Mouse (Mus musculus): Measurements from ENCODE around the gene Podn. TPM values are rescaled to one million over a fixed set of nuclear protein-coding genes. Genes with fewer than 3 reads are reported as not detected.

Gene Podn
- polyA plus RNA-seq, 1 experiment from 2014 or later = 0.68 TPM

DNA sequence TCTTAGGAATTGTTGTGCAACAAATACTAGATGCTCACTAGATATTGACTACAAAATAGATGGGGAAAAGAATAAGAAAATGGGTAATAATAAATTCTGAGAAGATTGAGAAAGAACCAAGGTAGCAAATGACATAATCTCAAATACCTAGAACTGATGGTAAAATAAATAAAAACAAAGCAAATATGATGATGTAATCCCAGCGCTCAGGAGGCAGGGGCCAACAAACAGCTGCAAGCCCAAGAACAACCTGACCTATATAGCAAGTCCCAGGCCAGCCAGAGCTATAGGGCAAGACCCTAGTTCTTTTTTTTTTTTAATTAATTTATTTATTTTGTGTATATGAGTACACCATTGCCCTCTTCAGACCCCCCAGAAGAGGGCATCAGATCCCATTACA lies 27.9 kb upstream of the Podn start:
- no peaks in the 10 kb centered on the region for H3K4me1 ChIP-seq (replicated peaks; ENCODE audit: control insufficient read depth, insufficient read depth, low read length)
- WGBS = 100% methylated on average over 1 of the region's 1 CpGs
- no peak for DNase-seq (ENCODE audit: low spot score)

DNA sequence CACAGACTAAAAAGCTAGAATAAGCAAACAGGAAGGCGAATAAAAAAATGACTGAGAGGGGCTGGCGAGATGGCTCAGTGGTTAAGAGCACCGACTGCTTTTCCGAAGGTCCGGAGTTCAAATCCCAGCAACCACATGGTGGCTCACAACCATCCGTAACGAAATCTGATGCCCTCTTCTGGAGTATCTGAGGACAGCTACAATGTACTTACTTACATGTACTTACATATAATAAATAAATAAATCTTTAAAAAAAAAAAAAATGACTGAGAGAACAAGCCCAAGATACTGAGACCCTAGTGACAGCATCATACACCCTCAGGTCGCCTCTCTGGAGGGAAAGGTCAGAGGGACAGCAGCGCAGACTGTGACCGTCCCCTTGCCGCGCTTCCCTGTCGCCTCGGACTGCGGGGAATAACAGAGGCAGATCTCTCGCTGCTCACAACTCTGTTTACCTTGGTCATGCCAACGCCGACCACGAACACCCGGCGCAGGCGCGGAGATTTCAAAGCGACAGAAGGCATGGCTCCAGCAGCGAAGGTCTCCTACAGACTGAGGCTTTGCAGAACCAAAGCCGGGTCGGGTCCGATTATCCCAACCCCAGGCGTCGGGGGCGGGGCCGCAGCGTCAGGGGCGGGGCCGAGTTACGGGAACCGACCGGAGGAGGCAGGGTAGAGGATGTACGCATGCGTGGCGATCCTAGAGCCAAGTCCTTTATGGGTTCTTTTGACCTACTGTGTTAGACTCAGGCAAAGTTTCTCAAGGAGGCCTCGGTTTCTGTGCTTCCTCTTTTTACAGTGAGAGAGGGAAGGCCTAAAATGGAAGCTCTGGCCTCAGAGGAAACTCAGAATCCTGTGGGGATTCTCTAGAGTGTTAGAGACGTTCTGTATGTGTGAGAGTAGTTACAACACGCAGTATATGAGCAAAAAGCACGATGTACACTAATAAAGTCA lies 22.0 kb upstream of the Podn start:
- H3K4me2 ChIP-seq (replicated peaks) = peak overlapping the region; percentile 62
- peak overlapping the region; percentile 64; the same call in 1 of the 2 replicates for H3K27ac ChIP-seq
- no peaks in the 10 kb centered on the region for H3K9me3 ChIP-seq (ENCODE audit: control insufficient read depth, low read length)
- peak; percentile 94 for ATAC-seq (ENCODE audit: low FRiP score)
- H3K27me3 ChIP-seq (ENCODE audit: control insufficient read depth, insufficient read depth, low read length) = no peaks in the 10 kb centered on the region
- H3K9ac ChIP-seq = peak overlapping the region; percentile 69
- peak overlapping the region; percentile 65 for H3K4me3 ChIP-seq (replicated peaks; ENCODE audit: low read length)
- no peaks in the 10 kb centered on the region for H3K36me3 ChIP-seq (replicated peaks; ENCODE audit: control insufficient read depth, insufficient read depth)
- DNase-seq (ENCODE audit: low spot score) = peak; percentile 86
- no peaks in the 10 kb centered on the region for H3K4me1 ChIP-seq (replicated peaks; ENCODE audit: control insufficient read depth, insufficient read depth, low read length)
- 12% methylated on average over 43 of the region's 45 CpGs for WGBS

More for the DNA sequence above, 27.9 kb upstream of the Podn start:
- Histone ChIP-seq H3K9ac (no peak overlapping the region), H3K27me3 (ENCODE audit: control insufficient read depth, insufficient read depth, low read length) (no peaks in the 10 kb centered on the region), H3K27ac (no peak overlapping the region), H3K9me3 (ENCODE audit: control insufficient read depth, low read length) (no peaks in the 10 kb centered on the region), H3K36me3 (replicated peaks; ENCODE audit: control insufficient read depth, insufficient read depth) (no peaks in the 10 kb centered on the region), H3K4me2 (replicated peaks) (no peak overlapping the region), H3K4me3 (replicated peaks; ENCODE audit: low read length) (no peak overlapping the region)
- ATAC-seq (ENCODE audit: low FRiP score) = no peak

DNA sequence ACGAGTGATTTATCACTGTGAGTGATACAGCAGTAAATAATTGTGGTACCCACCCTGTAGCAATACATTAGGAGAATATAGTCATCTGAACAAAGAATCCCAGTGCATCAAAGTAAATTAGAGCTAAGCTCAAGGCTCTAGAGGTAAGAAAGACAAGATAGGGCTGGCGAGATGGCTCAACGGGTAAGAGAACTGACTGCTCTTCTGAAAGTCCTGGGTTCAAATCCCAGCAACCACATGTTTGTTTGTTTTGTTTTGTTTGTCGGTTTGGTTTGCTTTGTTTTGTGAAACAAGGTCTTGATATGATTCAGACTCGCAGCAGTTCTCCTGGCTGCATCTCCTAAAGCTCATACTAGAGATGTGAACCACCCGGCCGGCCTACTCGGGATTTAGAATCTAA lies 21.2 kb upstream of the Podn start:
- Histone ChIP-seq H3K4me1 (replicated peaks; ENCODE audit: control insufficient read depth, insufficient read depth, low read length) (no peaks in the 10 kb centered on the region), H3K4me3 (replicated peaks; ENCODE audit: low read length) (no peak overlapping the region), H3K9me3 (ENCODE audit: control insufficient read depth, low read length) (no peaks in the 10 kb centered on the region), H3K36me3 (replicated peaks; ENCODE audit: control insufficient read depth, insufficient read depth) (no peaks in the 10 kb centered on the region), H3K27me3 (ENCODE audit: control insufficient read depth, insufficient read depth, low read length) (no peaks in the 10 kb centered on the region), H3K4me2 (replicated peaks) (0 out of 2 replicates have a peak overlapping the region, but pooled peaks have one; percentile 62), H3K9ac (no peak overlapping the region), H3K27ac (no peak overlapping the region)
- no peak for DNase-seq (ENCODE audit: low spot score)
- no peak for ATAC-seq (ENCODE audit: low FRiP score)
- 95% methylated on average over 8 of the region's 8 CpGs for WGBS

DNA sequence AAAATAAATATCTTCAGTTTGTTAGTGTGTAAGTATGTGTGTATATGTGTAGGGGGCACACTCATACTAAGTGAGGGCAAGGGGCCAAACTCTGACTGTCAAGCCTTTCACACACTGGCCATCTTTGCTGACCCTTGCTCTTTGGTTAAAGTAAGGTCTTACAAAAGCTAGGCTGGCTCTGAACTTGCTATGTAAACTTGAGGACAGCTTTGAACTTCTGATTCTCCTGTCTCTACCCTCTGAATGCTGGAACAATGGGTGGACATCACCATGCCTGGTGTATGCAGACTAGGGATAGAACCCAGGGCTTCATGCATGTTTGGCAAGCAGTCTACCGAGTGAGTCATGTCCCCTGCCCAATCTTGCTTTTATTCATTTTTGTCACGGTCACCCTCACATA lies 20.2 kb upstream of the Podn start:
- no peak overlapping the region for H3K4me3 ChIP-seq (replicated peaks; ENCODE audit: low read length)
- H3K9me3 ChIP-seq (ENCODE audit: control insufficient read depth, low read length) = no peaks in the 10 kb centered on the region
- no peak overlapping the region for H3K9ac ChIP-seq
- H3K27ac ChIP-seq = no peak overlapping the region
- no peaks in the 10 kb centered on the region for H3K27me3 ChIP-seq (ENCODE audit: control insufficient read depth, insufficient read depth, low read length)
- DNase-seq (ENCODE audit: low spot score) (no peak), ATAC-seq (ENCODE audit: low FRiP score) (no peak)
- H3K4me2 ChIP-seq (replicated peaks) = no peak overlapping the region
- H3K4me1 ChIP-seq (replicated peaks; ENCODE audit: control insufficient read depth, insufficient read depth, low read length) = no peaks in the 10 kb centered on the region
- H3K36me3 ChIP-seq (replicated peaks; ENCODE audit: control insufficient read depth, insufficient read depth) = no peaks in the 10 kb centered on the region
- WGBS = 86% methylated on average over 2 of the region's 2 CpGs

DNA sequence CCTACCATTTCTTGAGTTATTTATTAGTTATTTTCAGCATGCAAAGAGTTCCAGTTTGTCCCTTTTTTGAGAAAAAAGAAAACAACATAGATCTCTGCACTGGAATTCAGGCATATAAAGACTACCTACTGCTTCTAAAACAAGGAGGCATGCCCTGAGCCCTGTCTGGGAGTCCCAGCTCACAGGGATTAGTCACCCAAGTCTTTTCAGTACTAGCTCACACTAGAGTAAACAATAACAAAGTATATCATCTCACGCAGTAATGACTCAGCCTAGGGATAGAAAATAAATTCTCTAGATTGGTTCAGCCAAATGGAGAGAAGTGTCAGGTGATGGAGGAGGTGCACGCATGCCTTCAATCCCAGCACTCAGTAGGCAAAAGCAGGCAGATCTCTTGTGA lies 14.5 kb upstream of the Podn start:
- no peaks in the 10 kb centered on the region for H3K4me1 ChIP-seq (replicated peaks; ENCODE audit: control insufficient read depth, insufficient read depth, low read length)
- peaks cover 7% of the 10 kb centered on the region; the same call in 1 of the 2 replicates for H3K36me3 ChIP-seq (replicated peaks; ENCODE audit: control insufficient read depth, insufficient read depth)
- no peak overlapping the region for H3K4me3 ChIP-seq (replicated peaks; ENCODE audit: low read length)
- H3K27ac ChIP-seq = no peak overlapping the region
- DNase-seq (ENCODE audit: low spot score) = no peak
- ATAC-seq (ENCODE audit: low FRiP score) = no peak
- no peaks in the 10 kb centered on the region for H3K27me3 ChIP-seq (ENCODE audit: control insufficient read depth, insufficient read depth, low read length)
- 89% methylated on average over 2 of the region's 2 CpGs for WGBS
- H3K4me2 ChIP-seq (replicated peaks) = no peak overlapping the region
- no peaks in the 10 kb centered on the region for H3K9me3 ChIP-seq (ENCODE audit: control insufficient read depth, low read length)
- H3K9ac ChIP-seq = no peak overlapping the region

DNA sequence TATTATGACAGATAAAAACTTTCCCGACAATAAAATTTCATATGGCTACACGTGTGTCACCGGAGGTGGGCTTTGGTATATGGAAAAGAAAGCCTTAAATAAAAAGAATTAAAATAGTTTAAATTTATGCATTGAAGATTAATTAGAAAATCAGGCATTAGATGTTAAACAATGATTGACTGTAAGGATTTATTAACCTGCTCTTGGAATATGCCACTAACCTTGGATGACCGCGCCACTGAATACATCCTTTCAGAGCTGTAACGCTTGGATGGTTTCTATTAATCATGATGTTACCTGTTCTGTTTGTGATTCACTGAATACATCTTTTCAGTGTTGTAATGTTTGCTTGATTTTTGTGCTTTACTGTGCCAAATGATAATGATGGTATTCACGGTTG lies 13.5 kb upstream of the Podn start:
- no peak for DNase-seq (ENCODE audit: low spot score)
- no peak for ATAC-seq (ENCODE audit: low FRiP score)
- Histone ChIP-seq H3K4me1 (replicated peaks; ENCODE audit: control insufficient read depth, insufficient read depth, low read length) (no peaks in the 10 kb centered on the region), H3K9me3 (ENCODE audit: control insufficient read depth, low read length) (no peaks in the 10 kb centered on the region), H3K4me3 (replicated peaks; ENCODE audit: low read length) (no peak overlapping the region), H3K27me3 (ENCODE audit: control insufficient read depth, insufficient read depth, low read length) (no peaks in the 10 kb centered on the region), H3K36me3 (replicated peaks; ENCODE audit: control insufficient read depth, insufficient read depth) (peaks cover 7% of the 10 kb centered on the region; the same call in 1 of the 2 replicates), H3K4me2 (replicated peaks) (no peak overlapping the region), H3K9ac (no peak overlapping the region), H3K27ac (no peak overlapping the region)
- 94% methylated on average over 7 of the region's 7 CpGs for WGBS

DNA sequence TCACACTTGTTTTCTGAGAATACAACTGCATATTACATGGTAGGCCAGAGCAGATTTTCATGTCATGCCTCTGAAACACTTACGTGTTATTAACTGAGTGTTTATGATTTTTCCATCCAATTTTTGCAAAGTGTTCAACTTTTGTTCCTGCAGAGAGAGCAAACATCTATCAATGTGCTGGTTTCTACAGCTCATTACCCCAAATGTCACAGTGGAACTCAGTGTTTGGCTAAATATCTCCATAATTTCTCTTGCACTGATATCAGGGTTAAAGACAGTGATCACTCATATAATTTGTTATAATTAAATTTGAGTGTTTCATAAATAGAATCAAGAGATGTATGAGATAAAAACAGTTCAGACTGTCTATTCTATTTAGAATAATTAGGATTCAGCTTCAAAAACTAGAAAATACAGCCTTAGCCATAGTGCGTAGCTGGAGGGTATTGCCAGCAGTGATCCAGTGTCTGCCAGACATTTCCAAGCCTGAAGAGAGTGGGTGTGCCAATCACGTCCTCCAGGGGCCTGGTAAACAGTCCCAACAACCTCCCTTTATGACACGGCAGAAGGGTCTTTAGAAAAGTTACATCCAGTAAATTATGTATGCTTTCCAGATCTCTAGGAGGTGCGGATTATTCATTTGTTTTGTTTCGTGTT lies 3.4 kb downstream of the Podn start:
- Histone ChIP-seq H3K36me3 (replicated peaks; ENCODE audit: control insufficient read depth, insufficient read depth) (0 out of 2 replicates have a peak, but pooled peaks cover 12% of the 10 kb centered on the region), H3K4me1 (replicated peaks; ENCODE audit: control insufficient read depth, insufficient read depth, low read length) (no peaks in the 10 kb centered on the region), H3K9me3 (ENCODE audit: control insufficient read depth, low read length) (no peaks in the 10 kb centered on the region), H3K4me2 (replicated peaks) (no peak overlapping the region), H3K9ac (no peak overlapping the region), H3K4me3 (replicated peaks; ENCODE audit: low read length) (no peak overlapping the region), H3K27ac (no peak overlapping the region), H3K27me3 (ENCODE audit: control insufficient read depth, insufficient read depth, low read length) (no peaks in the 10 kb centered on the region)
- 82% methylated on average over 6 of the region's 6 CpGs for WGBS
- DNase-seq (ENCODE audit: low spot score) (no peak), ATAC-seq (ENCODE audit: low FRiP score) (no peak)

DNA sequence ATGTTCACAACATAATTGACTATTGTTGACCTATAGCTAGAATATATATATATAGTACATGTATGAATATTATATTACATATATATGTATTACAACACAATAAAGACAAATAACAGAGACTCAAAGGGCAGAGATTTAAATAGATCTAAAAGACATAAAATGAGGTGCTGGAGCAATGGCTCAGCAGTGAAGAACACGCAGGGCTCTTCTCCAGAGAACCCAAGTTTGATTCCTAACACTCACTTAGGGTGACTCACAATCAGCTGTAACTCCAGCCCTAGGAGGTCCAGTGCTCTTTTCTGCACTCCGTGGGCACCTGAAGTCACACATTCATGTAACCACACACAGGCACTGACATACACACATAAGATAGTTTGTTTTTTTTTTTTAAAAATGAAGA lies 12.3 kb downstream of the Podn start:
- H3K4me3 ChIP-seq (replicated peaks; ENCODE audit: low read length) = no peak overlapping the region
- H3K4me1 ChIP-seq (replicated peaks; ENCODE audit: control insufficient read depth, insufficient read depth, low read length) = no peaks in the 10 kb centered on the region
- no peak for ATAC-seq (ENCODE audit: low FRiP score)
- DNase-seq (ENCODE audit: low spot score) = no peak
- 87% methylated on average over 2 of the region's 2 CpGs for WGBS
- no peak overlapping the region for H3K4me2 ChIP-seq (replicated peaks)
- H3K9me3 ChIP-seq (ENCODE audit: control insufficient read depth, low read length) = no peaks in the 10 kb centered on the region
- no peaks in the 10 kb centered on the region; the same call in 1 of the 2 replicates for H3K36me3 ChIP-seq (replicated peaks; ENCODE audit: control insufficient read depth, insufficient read depth)
- H3K27me3 ChIP-seq (ENCODE audit: control insufficient read depth, insufficient read depth, low read length) = no peaks in the 10 kb centered on the region
- no peak overlapping the region for H3K9ac ChIP-seq
- H3K27ac ChIP-seq = no peak overlapping the region

DNA sequence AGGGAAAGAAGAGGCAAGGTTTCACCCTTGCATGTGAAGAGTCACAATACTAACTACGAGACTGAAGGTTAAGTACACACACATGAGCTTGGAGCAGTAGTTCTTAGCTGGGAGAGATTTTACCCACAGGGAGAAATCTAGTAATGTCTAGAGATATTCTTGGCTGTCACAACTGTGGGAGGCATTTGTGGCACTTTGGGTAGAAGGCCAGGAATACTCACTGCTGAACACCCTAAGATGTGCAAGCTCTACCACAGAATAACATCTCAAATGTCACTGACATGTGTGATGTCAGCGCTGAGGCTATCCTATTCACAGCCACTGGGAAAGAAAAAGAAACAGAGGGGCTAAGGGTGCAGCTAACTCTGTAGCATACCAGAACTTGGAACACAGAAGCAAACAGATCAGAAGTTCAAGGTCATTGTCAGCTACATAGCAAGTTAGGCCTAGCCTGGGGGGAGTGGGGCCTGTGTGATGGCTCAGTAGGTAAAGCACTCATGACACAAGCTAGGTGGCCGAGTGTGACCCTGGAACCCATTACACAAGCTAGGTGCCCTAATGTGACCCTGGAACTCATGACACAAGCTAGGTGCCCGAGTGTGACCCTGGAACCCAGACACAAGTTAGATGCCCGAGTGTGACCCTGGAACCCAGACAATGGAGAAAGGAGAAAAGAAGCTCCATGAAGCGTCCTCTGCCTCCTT lies 13.1 kb downstream of the Podn start:
- no peak for DNase-seq (ENCODE audit: low spot score)

More for the DNA sequence above, 13.1 kb downstream of the Podn start:
- Histone ChIP-seq H3K27ac (no peak overlapping the region), H3K9me3 (ENCODE audit: control insufficient read depth, low read length) (no peaks in the 10 kb centered on the region), H3K9ac (no peak overlapping the region), H3K4me2 (replicated peaks) (no peak overlapping the region), H3K4me1 (replicated peaks; ENCODE audit: control insufficient read depth, insufficient read depth, low read length) (no peaks in the 10 kb centered on the region), H3K36me3 (replicated peaks; ENCODE audit: control insufficient read depth, insufficient read depth) (no peaks in the 10 kb centered on the region; the same call in 1 of the 2 replicates), H3K4me3 (replicated peaks; ENCODE audit: low read length) (no peak overlapping the region), H3K27me3 (ENCODE audit: control insufficient read depth, insufficient read depth, low read length) (no peaks in the 10 kb centered on the region)
- ATAC-seq (ENCODE audit: low FRiP score) = no peak
- 77% methylated on average over 6 of the region's 6 CpGs for WGBS
